Mouse (Mus musculus) stomach, postnatal 0 days (tissue): ENCODE results near the gene Ccno.

ENCODE experiments used
- CTCF ChIP-seq: IDR thresholded peaks from 2 replicates; pipeline ENCODE4 v1.5.1; 2016; ENCODE audit warnings: antibody characterized with exemption, low read depth, mild to moderate bottlenecking, moderate library complexity
- EP300 ChIP-seq: optimal IDR thresholded peaks from 2 replicates; pipeline ENCODE3; 2016; ENCODE audit warnings: antibody characterized with exemption

- no peak for TF ChIP-seq CTCF
- TF ChIP-seq EP300, result no peak
Measured at GRCm38 (mm10) chr13:113032831-113033230, 45.2 kb downstream of the Ccno start.
